Mouse (Mus musculus) forebrain, embryonic 10.5 days (tissue): Measurements from ENCODE around the gene Creg2. TPM values are rescaled to one million over a fixed set of nuclear protein-coding genes. Genes with fewer than 3 reads are reported as not detected.
"Not testable (repeated sequence)": the region's sequence is repeated elsewhere in the genome, so short reads cannot be mapped to it uniquely, and the experiment has no call there.

Experiments
- DNase-seq: peaks from one replicate; pipeline ENCODE4 v3.0.0-alpha.2; 2017; ENCODE audit warnings: low spot score; ENCODE audit errors: extremely low spot score
- H3K27ac ChIP-seq: fragments of 300-500 bp; sonication (generic); 2 replicates; pipeline ENCODE4 v1.5.1; 2016; ENCODE audit warnings: mild to moderate bottlenecking
- H3K27me3 ChIP-seq: fragments of 300-500 bp; sonication (generic); 2 replicates; pipeline ENCODE4 v1.6.1; 2016; ENCODE audit warnings: mild to moderate bottlenecking; ENCODE audit not compliant: poor library complexity, severe bottlenecking
- H3K36me3 ChIP-seq: fragments of 300-500 bp; sonication (generic); replicated peaks from 2 replicates; pipeline ENCODE4 v1.6.1; 2016; ENCODE audit warnings: mild to moderate bottlenecking, moderate library complexity
- H3K4me1 ChIP-seq: fragments of 300-500 bp; sonication (generic); 2 replicates; pipeline ENCODE4 v1.6.1; 2016
- H3K4me3 ChIP-seq: fragments of 300-500 bp; sonication (generic); 2 replicates; pipeline ENCODE4 v1.5.1; 2016; ENCODE audit warnings: mild to moderate bottlenecking, moderate library complexity
- H3K9me3 ChIP-seq: fragments of 300-500 bp; sonication (generic); 2 replicates; pipeline ENCODE4 v1.6.1; 2016; ENCODE audit warnings: mild to moderate bottlenecking, moderate library complexity
- WGBS: fragments of 180-500 bp; shearing (Covaris S2); methylation state at CpG from one replicate; pipeline ENCODE4 v1.1.7; 2016; 5-methylcytosine and 5-hydroxymethylcytosine counted together
- polyA plus RNA-seq: library from polyadenylated mRNA; unstranded; fragments of >200 nt; fragmentation: Nextera tagmentation; extraction: Ambion mirVana; gene quantifications from 2 replicates; pipeline ENCODE4 v1.2.1, GENCODE M21; 2016

Gene Creg2
- polyA plus RNA-seq, 1 experiment from 2014 or later = 0.05 TPM

DNA sequence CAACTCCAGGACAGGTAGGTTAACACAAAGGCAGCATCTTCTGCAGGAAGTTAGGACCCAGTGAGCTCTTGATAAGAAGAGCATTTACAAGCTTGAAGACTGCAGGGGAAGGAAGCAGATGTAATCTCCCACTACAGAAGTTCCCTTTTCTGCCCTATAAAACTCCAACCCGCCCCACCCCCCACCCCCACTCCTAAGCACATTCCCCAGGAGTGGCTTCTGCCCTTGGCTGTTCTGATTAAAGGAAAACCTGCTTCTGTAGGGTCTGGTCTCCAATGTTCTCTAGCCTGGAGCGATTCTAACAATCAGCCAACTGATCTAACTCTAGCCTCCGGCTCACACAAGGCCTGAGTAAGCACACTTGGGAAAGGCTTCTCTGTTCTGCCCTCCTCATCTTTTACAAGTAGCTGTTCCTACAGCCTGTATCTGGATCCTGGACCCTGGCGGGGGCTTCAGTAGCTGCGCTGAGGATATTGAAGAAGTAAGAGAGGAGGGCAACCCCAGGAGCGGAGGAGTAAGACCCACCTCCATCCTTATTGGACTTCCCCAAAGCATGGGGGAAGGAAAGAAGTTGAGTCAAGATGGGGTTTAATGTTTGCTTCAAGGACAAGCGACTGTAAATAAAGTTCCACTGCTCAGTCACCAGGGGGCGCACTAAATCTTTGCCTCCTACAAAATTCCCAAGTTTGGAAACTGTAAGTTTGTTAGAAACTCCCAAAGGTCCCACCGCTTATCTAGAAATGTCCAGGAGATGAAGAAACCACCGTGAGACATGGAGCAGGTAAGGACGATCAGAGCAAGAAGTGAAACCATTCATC, 36.6 kb downstream of the Creg2 start:
- peak; percentile 61 for DNase-seq
- Histone ChIP-seq H3K4me3 (no peak overlapping the region), H3K36me3 (no peaks in the 10 kb centered on the region), H3K4me1 (peaks cover 12% of the 10 kb centered on the region), H3K27me3 (no peaks in the 10 kb centered on the region), H3K27ac (no peak overlapping the region), H3K9me3 (no peaks in the 10 kb centered on the region)
- 24% methylated on average over 11 of the region's 11 CpGs for WGBS

GRCm38 (mm10) chr1:39613061-39613460, 38.2 kb downstream of the Creg2 start:
- Histone ChIP-seq H3K36me3 (no peaks in the 10 kb centered on the region), H3K27ac (no peak overlapping the region), H3K9me3 (no peaks in the 10 kb centered on the region), H3K4me1 (peaks cover 8% of the 10 kb centered on the region), H3K4me3 (no peak overlapping the region), H3K27me3 (no peaks in the 10 kb centered on the region)
- DNase-seq = no peak
- WGBS = 85% methylated on average over 3 of the region's 3 CpGs

GRCm38 (mm10) chr1:39612491-39612890, 38.8 kb downstream of the Creg2 start:
- Histone ChIP-seq H3K27me3 (no peaks in the 10 kb centered on the region), H3K9me3 (no peaks in the 10 kb centered on the region), H3K4me3 (no peak overlapping the region), H3K4me1 (peaks cover 8% of the 10 kb centered on the region), H3K36me3 (no peaks in the 10 kb centered on the region), H3K27ac (no peak overlapping the region)
- WGBS = 78% methylated on average over 5 of the region's 5 CpGs
- DNase-seq = no peak

GRCm38 (mm10) chr1:39608534-39608933, 42.7 kb downstream of the Creg2 start:
- Histone ChIP-seq H3K36me3 (no peaks in the 10 kb centered on the region), H3K9me3 (no peaks in the 10 kb centered on the region), H3K27me3 (no peaks in the 10 kb centered on the region), H3K4me3 (no peak overlapping the region), H3K27ac (no peak overlapping the region), H3K4me1 (peaks cover 6% of the 10 kb centered on the region; the same call in 1 of the 2 replicates)
- 81% methylated on average over 8 of the region's 8 CpGs for WGBS
- DNase-seq = no peak

DNA sequence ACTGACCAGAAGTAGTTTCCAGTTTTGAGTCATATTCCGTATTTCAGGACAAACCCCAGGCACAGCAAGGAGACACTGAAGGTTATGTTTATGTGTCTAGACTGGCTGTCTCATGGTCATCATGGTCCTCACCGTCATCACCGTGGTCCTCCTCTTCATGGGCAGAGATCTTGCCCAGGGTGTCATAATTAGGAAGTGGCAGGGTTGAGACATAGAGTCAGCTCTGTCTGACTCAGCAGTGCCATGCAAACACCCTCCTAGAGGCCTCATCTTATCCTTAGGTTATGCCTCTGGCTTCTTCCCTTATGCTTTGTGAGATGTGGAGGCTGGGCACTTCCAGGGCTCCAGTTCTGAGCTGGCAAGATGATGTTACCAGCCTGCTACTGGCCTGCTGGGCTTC, 48.8 kb downstream of the Creg2 start:
- H3K4me1 ChIP-seq = peaks cover 6% of the 10 kb centered on the region; the same call in 1 of the 2 replicates
- H3K27ac ChIP-seq = no peak overlapping the region
- H3K36me3 ChIP-seq = no peaks in the 10 kb centered on the region
- WGBS = 97% methylated on average over 3 of the region's 3 CpGs
- no peak for DNase-seq
- no peak overlapping the region for H3K4me3 ChIP-seq
- H3K9me3 ChIP-seq = no peaks in the 10 kb centered on the region; the same call in 1 of the 2 replicates
- H3K27me3 ChIP-seq = no peaks in the 10 kb centered on the region

DNA sequence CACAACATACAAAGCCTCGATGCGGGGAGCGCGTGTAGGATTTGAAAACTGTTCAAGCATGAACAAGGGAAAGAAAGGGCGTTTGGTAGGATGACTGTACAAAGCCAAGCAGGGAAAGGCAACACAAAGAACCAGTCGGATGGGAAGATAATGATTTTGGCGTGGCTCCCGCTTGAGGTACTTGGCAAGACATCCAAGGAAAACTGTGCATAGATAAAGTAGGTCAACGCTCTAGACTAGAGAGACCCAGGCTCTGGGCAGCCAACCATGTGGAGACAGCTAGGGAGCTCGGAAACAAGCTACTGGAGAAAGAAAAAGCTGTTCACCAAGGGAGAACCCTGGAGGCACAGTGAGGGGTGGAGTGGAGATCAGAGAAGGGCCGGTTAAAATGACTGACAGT, 52.5 kb downstream of the Creg2 start:
- H3K27me3 ChIP-seq = no peaks in the 10 kb centered on the region
- no peak for DNase-seq
- no peak overlapping the region for H3K27ac ChIP-seq
- H3K4me1 ChIP-seq = no peaks in the 10 kb centered on the region
- H3K4me3 ChIP-seq = no peak overlapping the region
- 83% methylated on average over 11 of the region's 11 CpGs for WGBS
- no peaks in the 10 kb centered on the region; the same call in 1 of the 2 replicates for H3K9me3 ChIP-seq
- H3K36me3 ChIP-seq = no peaks in the 10 kb centered on the region

DNA sequence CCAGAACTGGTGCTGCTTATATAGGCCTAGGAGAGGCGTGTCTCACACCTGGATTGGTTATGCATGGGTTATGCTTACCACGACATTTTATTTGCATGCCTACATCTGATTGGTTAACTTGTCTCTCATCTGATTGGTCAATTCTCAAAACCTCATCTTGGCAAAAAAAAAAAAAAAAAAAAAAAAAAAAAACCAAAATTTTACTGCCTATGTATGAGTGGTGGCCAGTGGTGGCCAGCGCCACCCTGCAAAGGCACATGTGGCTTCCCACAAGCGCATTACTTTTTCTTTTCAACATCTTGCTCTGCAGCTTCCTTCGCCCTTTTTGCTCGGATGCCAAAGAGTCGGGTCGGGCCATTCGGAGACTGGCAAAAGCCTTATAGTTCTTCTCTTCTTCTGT, 54.1 kb downstream of the Creg2 start:
- 95% methylated on average over 9 of the region's 9 CpGs for WGBS
- not testable (repeated sequence) for H3K9me3 ChIP-seq, H3K4me3 ChIP-seq, H3K4me1 ChIP-seq, DNase-seq, H3K27me3 ChIP-seq, H3K27ac ChIP-seq, H3K36me3 ChIP-seq

DNA sequence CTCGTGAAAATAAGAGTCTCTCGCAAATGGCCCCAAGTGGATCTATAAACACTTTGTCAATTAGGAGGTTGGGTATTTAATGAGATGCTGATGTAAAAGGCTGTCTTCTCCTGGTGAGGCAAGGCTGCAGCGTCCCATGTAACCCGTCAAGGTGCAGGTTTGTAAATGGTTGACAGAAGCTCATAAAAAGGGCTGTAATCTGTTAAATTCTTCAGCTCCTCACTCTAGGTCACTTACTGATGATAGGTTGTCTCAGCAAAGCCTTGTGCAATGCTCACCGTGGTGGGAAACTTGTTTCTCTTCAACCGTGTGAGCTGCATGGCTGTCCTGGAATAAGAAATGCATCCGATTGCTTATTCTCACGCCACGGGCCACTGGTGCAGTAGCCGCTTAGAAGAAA, 57.4 kb downstream of the Creg2 start:
- WGBS = 88% methylated on average over 10 of the region's 10 CpGs
- Histone ChIP-seq H3K36me3 (no peaks in the 10 kb centered on the region), H3K4me1 (no peaks in the 10 kb centered on the region), H3K27ac (no peak overlapping the region), H3K9me3 (no peaks in the 10 kb centered on the region), H3K4me3 (no peak overlapping the region), H3K27me3 (no peaks in the 10 kb centered on the region)
- no peak for DNase-seq

GRCm38 (mm10) chr1:39592090-39592489, 59.2 kb downstream of the Creg2 start:
- Histone ChIP-seq H3K4me1 (no peaks in the 10 kb centered on the region), H3K9me3 (no peaks in the 10 kb centered on the region), H3K27ac (no peak overlapping the region), H3K27me3 (no peaks in the 10 kb centered on the region), H3K36me3 (no peaks in the 10 kb centered on the region), H3K4me3 (no peak overlapping the region)
- 83% methylated on average over 4 of the region's 4 CpGs for WGBS
- DNase-seq = no peak

DNA sequence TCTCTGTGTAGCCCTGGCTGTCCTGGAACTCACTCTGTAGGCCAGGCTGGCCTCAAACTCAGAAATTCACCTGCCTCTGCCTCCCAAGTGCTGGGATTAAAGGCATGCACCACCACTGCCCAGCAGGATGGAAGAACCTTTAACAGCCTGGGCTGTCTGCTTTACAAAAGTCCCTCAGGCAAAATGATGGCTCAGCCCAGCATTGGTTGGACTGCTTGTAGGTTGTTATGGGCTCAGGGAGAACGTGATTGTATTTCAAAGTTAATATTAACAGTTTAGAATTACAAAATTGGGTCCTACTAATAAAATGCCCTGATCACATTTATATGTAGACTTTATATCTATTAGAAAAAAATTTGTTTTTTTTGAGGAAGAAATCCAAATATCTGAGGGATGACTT, 59.7 kb downstream of the Creg2 start:
- not testable (repeated sequence) for H3K27ac ChIP-seq, DNase-seq, H3K9me3 ChIP-seq, H3K27me3 ChIP-seq, H3K4me1 ChIP-seq, H3K36me3 ChIP-seq, H3K4me3 ChIP-seq
- WGBS = 78% methylated on average over 1 of the region's 1 CpGs

- 88% methylated on average over 5 of the region's 5 CpGs for WGBS
- no peak for DNase-seq
- Histone ChIP-seq H3K27ac (no peak overlapping the region), H3K9me3 (no peaks in the 10 kb centered on the region), H3K4me1 (no peaks in the 10 kb centered on the region), H3K4me3 (no peak overlapping the region), H3K36me3 (no peaks in the 10 kb centered on the region), H3K27me3 (no peaks in the 10 kb centered on the region)
These were observed 61.1 kb downstream of the Creg2 start for GRCm38 (mm10) chr1:39590193-39590592.

GRCm38 (mm10) chr1:39585416-39585815, 65.9 kb downstream of the Creg2 start:
- Histone ChIP-seq H3K4me3 (no peak overlapping the region), H3K36me3 (no peaks in the 10 kb centered on the region), H3K27ac (no peak overlapping the region), H3K4me1 (no peaks in the 10 kb centered on the region), H3K27me3 (no peaks in the 10 kb centered on the region), H3K9me3 (no peaks in the 10 kb centered on the region)
- 91% methylated on average over 9 of the region's 9 CpGs for WGBS
- no peak for DNase-seq

DNA sequence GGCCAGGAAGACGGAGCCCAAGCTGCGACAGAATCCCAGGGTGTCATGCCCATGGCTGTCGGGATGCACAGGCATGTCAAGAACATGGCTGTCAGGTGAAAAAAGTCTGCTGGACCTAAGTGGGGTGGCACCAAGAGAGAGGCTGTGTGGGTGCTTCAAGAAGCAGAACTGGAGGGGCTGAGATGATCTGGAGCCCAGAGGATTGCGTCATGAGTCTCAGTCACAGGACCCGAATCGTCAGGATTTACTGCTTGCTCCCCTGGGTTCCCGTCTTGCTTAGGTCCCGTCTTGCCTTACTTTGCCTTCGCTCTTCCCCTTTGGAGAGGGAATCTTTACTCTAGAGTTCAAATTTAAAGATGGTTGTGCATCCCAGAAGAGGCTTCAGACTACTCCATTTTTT, 68.1 kb downstream of the Creg2 start:
- Histone ChIP-seq H3K27me3 (no peaks in the 10 kb centered on the region), H3K9me3 (no peaks in the 10 kb centered on the region), H3K4me3 (no peak overlapping the region), H3K36me3 (no peaks in the 10 kb centered on the region), H3K4me1 (peaks cover 7% of the 10 kb centered on the region), H3K27ac (no peak overlapping the region)
- 91% methylated on average over 9 of the region's 9 CpGs for WGBS
- no peak for DNase-seq
